Mouse (Mus musculus) liver, postnatal 0 days (tissue): Measurements from ENCODE around the gene Emp1. TPM values are rescaled to one million over a fixed set of nuclear protein-coding genes. Genes with fewer than 3 reads are reported as not detected.

Experiments used
- ATAC-seq: fragments of 200-750 bp; cut with Nextera tagmentation; 2 replicates; pipeline ENCODE4 v1.8.0; 2017; ENCODE audit warnings: mild to moderate bottlenecking, moderate library complexity
- DNase-seq: peaks from one replicate; pipeline ENCODE4 v3.0.0-alpha.2; 2016
- H3K27ac ChIP-seq: fragments of 300-500 bp; sonication (generic); 2 replicates; pipeline ENCODE4 v1.5.1; 2014; ENCODE audit warnings: antibody characterized with exemption, moderate library complexity, mild to moderate bottlenecking, low read depth
- H3K27me3 ChIP-seq: fragments of 300-500 bp; sonication (generic); 2 replicates; pipeline ENCODE4 v1.6.1; 2014; ENCODE audit warnings: low read length, control low read depth, mixed read lengths; ENCODE audit not compliant: insufficient read depth
- H3K36me3 ChIP-seq: fragments of 300-500 bp; sonication (generic); replicated peaks from 2 replicates; pipeline ENCODE4 v1.6.1; 2014; ENCODE audit warnings: mild to moderate bottlenecking, control low read depth, low read length, moderate library complexity, mixed read lengths; ENCODE audit not compliant: insufficient read depth
- H3K4me1 ChIP-seq: fragments of 300-500 bp; sonication (generic); 2 replicates; pipeline ENCODE4 v1.6.1; 2014; ENCODE audit warnings: antibody characterized with exemption, mild to moderate bottlenecking, control low read depth; ENCODE audit not compliant: insufficient read depth
- H3K4me2 ChIP-seq: fragments of 300-500 bp; sonication (generic); 2 replicates; pipeline ENCODE4 v1.6.1; 2014; ENCODE audit warnings: low read depth, mild to moderate bottlenecking, low read length, moderate library complexity, mixed read lengths
- H3K4me3 ChIP-seq: fragments of 300-500 bp; sonication (generic); 2 replicates; pipeline ENCODE4 v1.5.1; 2014; ENCODE audit warnings: low read depth, low read length
- H3K9ac ChIP-seq: fragments of 300-500 bp; sonication (generic); replicated peaks from 2 replicates; pipeline ENCODE4 v1.6.1; 2014; ENCODE audit warnings: mild to moderate bottlenecking, moderate library complexity
- H3K9me3 ChIP-seq: fragments of 300-500 bp; sonication (generic); 2 replicates; pipeline ENCODE4 v1.6.1; 2016; ENCODE audit warnings: mild to moderate bottlenecking, control low read depth, low read length, mixed read lengths
- CTCF ChIP-seq: sonication (generic); IDR thresholded peaks from 2 replicates; pipeline ENCODE4 v1.5.1; 2016; ENCODE audit warnings: antibody characterized with exemption, low read depth
- EP300 ChIP-seq: IDR thresholded peaks from 2 replicates; pipeline ENCODE4 v1.6.1; 2016; ENCODE audit warnings: antibody characterized with exemption, low read depth, mild to moderate bottlenecking
- WGBS: fragments of 180-500 bp; shearing (Covaris S2); extraction: QIAGEN DNeasy Blood & Tissue Kit; methylation state at CpG from one replicate; pipeline ENCODE4 v1.1.7; 2014; ENCODE audit not compliant: insufficient replicate concordance; 5-methylcytosine and 5-hydroxymethylcytosine counted together
- polyA plus RNA-seq: library from polyadenylated mRNA; unstranded; fragments of >200 nt; fragmentation: Nextera tagmentation; extraction: Ambion mirVana; gene quantifications from 2 replicates; pipeline ENCODE4 v1.2.1, GENCODE M21; 2015

Gene Emp1
- polyA plus RNA-seq, 1 experiment from 2014 or later = 1.2 TPM

- no peak overlapping the region for H3K4me3 ChIP-seq
- WGBS = 71% methylated on average over 8 of the region's 8 CpGs
- H3K9ac ChIP-seq = no peak overlapping the region
- H3K9me3 ChIP-seq = no peaks in the 10 kb centered on the region
- no peak overlapping the region for H3K27ac ChIP-seq
- no peak for ATAC-seq
- no peaks in the 10 kb centered on the region for H3K36me3 ChIP-seq
- no peak for DNase-seq
- H3K4me1 ChIP-seq = no peaks in the 10 kb centered on the region
- H3K27me3 ChIP-seq = no peaks in the 10 kb centered on the region
- TF ChIP-seq EP300 = no peak
- no peak for TF ChIP-seq CTCF
- no peak overlapping the region for H3K4me2 ChIP-seq
Measured at GRCm38 (mm10) chr6:135429268-135429909, 67.0 kb downstream of the Emp1 start.

DNA sequence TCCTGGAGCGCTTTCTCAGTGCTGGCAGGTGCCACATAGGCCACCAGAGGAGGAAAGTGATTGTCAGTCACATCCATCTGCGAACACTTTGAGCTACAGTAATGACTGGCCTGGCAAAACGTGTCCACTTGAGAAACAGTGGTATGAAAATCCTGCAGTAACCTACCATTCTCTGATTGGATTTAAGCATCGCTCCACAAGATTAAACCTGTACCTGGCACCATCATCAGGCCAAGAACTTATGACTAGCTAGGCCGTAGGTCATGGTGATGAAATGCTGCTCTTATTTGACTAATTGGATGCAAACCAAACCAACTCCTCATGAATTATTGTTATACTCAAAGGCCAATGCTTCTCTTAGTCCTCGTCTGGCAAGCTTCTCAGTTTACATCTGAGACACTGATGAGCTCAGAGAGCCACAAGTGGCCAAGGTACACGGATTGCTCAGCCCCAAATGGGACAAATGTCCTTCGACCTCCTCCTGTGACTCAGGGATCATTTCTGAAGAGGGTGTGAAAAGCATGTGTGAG is 68.2 kb downstream of the Emp1 start:
- H3K9me3 ChIP-seq = no peaks in the 10 kb centered on the region
- H3K4me1 ChIP-seq = no peaks in the 10 kb centered on the region
- H3K27ac ChIP-seq = no peak overlapping the region
- H3K4me2 ChIP-seq = no peak overlapping the region
- TF ChIP-seq CTCF (no peak), EP300 (no peak)
- no peak overlapping the region for H3K9ac ChIP-seq
- whole genome bisulfite sequencing = 70% methylated on average over 8 of the region's 8 CpGs
- no peak for ATAC-seq
- H3K27me3 ChIP-seq = no peaks in the 10 kb centered on the region
- no peaks in the 10 kb centered on the region for H3K36me3 ChIP-seq
- H3K4me3 ChIP-seq = no peak overlapping the region
- no peak for DNase-seq

Other genes starting within 250 kb of the Emp1 start
- 0.11 and 0.13 TPM in 2 replicates for gene Gprc5d, start 244.3 kb upstream of the Emp1 start, polyA plus RNA-seq
- 15.4 and 17.1 TPM in 2 replicates for gene Fam234b, start 164.6 kb upstream of the Emp1 start, polyA plus RNA-seq
- gene Hebp1, start 164.5 kb upstream of the Emp1 start, polyA plus RNA-seq = 94.2 and 108 TPM in 2 replicates
- gene Gsg1, start 108.2 kb upstream of the Emp1 start, polyA plus RNA-seq = 0.14 and 0.26 TPM in 2 replicates
- not detected in 2 replicates for gene Pbp2, start 52.1 kb upstream of the Emp1 start, polyA plus RNA-seq